Comparison of ENCODE assay signal across 8 mouse cellular contexts in genomic region chrX:106027343-106027674, GRCm38 (mm10). TPM values are rescaled to one million over a fixed set of nuclear protein-coding genes. Genes with fewer than 3 reads are reported as not detected.
DNase-seq lines count a peak whose midpoint lies in the region; ATAC-seq and TF ChIP-seq lines count a peak whose summit lies in the region.

No protein-coding gene starts in this region.

- DNase-seq in heart, adult 2 months = no peak
- no peak for DNase-seq in heart, adult 11 months
- DNase-seq in cerebellum, postnatal 4 days (ENCODE audit: low spot score in 2 of 2) = no peak
- no peak for DNase-seq in urinary bladder, adult 18-20 months (ENCODE audit: low spot score in 2 of 2)

- WGBS in heart, adult 2 months = 13% methylated on average over 8 of the region's 8 CpGs
- WGBS in forebrain, embryonic 15.5 days = 13% methylated on average over 8 of the region's 8 CpGs
- 21% methylated on average over 8 of the region's 8 CpGs for WGBS in liver, embryonic 15.5 days (ENCODE audit: insufficient replicate concordance)

- TF ChIP-seq POLR2A in heart, adult 2 months (IDR thresholded peaks at IDR 0.05; ENCODE audit: insufficient read depth, low read depth, low read length) = no peak

- no peaks in the 10 kb centered on the region; the same call in 1 of the 2 replicates for H3K79me2 ChIP-seq in heart, adult 2 months (replicated peaks; ENCODE audit: control insufficient read depth, insufficient read depth, low read length)

- no peak for TF ChIP-seq CTCF in heart, adult 2 months (IDR thresholded peaks at IDR 0.05)

- H3K4me1 ChIP-seq in heart, adult 2 months (ENCODE audit: control insufficient read depth, insufficient read depth, low read length) = no peaks in the 10 kb centered on the region
- H3K4me1 ChIP-seq in forebrain, embryonic 15.5 days = peaks cover 18% of the 10 kb centered on the region; the same call in 1 of the 2 replicates
- 0 out of 2 replicates have a peak, but pooled peaks cover 5% of the 10 kb centered on the region for H3K4me1 ChIP-seq in liver, embryonic 15.5 days (replicated peaks)

- ATAC-seq in CD4-positive, CD25-positive, alpha-beta regulatory T cell, adult 4 months = peak; percentile 39
- ATAC-seq in forebrain, embryonic 15.5 days (replicated peaks) = no peak
- ATAC-seq in liver, embryonic 15.5 days (ENCODE audit: insufficient read depth) = peak; percentile 28
- no peak for ATAC-seq in monocyte, adult 5-6 weeks (replicated peaks; ENCODE audit: insufficient number of reproducible peaks, low FRiP score, low TSS enrichment, poor library complexity, severe bottlenecking)

- H3K9ac ChIP-seq in heart, adult 2 months (ENCODE audit: low read depth, low read length) = peak overlapping the region; percentile 76
- peak overlapping the region; percentile 61 for H3K9ac ChIP-seq in forebrain, embryonic 15.5 days (replicated peaks)
- peak overlapping the region; percentile 57 for H3K9ac ChIP-seq in liver, embryonic 15.5 days

- peak overlapping the region; percentile 64 for H3K4me3 ChIP-seq in heart, adult 2 months
- peak overlapping the region; percentile 61 for H3K4me3 ChIP-seq in forebrain, embryonic 15.5 days
- peak overlapping the region; percentile 64 for H3K4me3 ChIP-seq in liver, embryonic 15.5 days (replicated peaks)

- H3K27ac ChIP-seq in heart, adult 2 months = peak overlapping the region; percentile 89
- H3K27ac ChIP-seq in forebrain, embryonic 15.5 days (replicated peaks) = peak overlapping the region; percentile 79
- H3K27ac ChIP-seq in liver, embryonic 15.5 days (replicated peaks) = peak overlapping the region; percentile 66; the same call in 1 of the 2 replicates

- intact Hi-C loops in heart, adult 2 months (cut with DNase I) = loop anchor here (1.0 to 5.0 kb wide), 3 partner anchors 60 to 160 kb away; partner anchors contain the start of gene Pgk1

- H3K9me3 ChIP-seq in forebrain, embryonic 15.5 days = no peaks in the 10 kb centered on the region
- no peaks in the 10 kb centered on the region for H3K9me3 ChIP-seq in liver, embryonic 15.5 days (replicated peaks)

- peak overlapping the region; percentile 48 for H3K4me2 ChIP-seq in forebrain, embryonic 15.5 days (replicated peaks)
- peak overlapping the region; percentile 69 for H3K4me2 ChIP-seq in liver, embryonic 15.5 days

- no peak; the same call in 1 of the 2 replicates for TF ChIP-seq EP300 in heart, adult 2 months (IDR thresholded peaks at IDR 0.05; ENCODE audit: insufficient read depth, low read depth, low read length)

- H3K36me3 ChIP-seq in heart, adult 2 months (ENCODE audit: control insufficient read depth, insufficient read depth, low read length) = no peaks in the 10 kb centered on the region
- H3K36me3 ChIP-seq in forebrain, embryonic 15.5 days = no peaks in the 10 kb centered on the region
- no peaks in the 10 kb centered on the region for H3K36me3 ChIP-seq in liver, embryonic 15.5 days (replicated peaks)

- H3K27me3 ChIP-seq in heart, adult 2 months (ENCODE audit: control insufficient read depth, insufficient read depth, low read length) = no peaks in the 10 kb centered on the region
- no peaks in the 10 kb centered on the region for H3K27me3 ChIP-seq in forebrain, embryonic 15.5 days
- no peaks in the 10 kb centered on the region for H3K27me3 ChIP-seq in liver, embryonic 15.5 days

RNA-seq across cellular contexts. Expression of gene Atp7a, which starts 0.2 kb away (rescaled TPM):
- 1 to 10 TPM; 6.7 to 7.3 TPM for total RNA-seq in heart, adult 2 months (2021)
- polyA plus RNA-seq in heart, adult 2 months (2012; rRNA removed) = 1.6 and 3.6 TPM in 2 replicates
- polyA plus RNA-seq in CD4-positive, CD25-positive, alpha-beta regulatory T cell, adult 4 months (2017; shearing (Covaris generic)) = 10 to 100 TPM in 1 of 2 experiments, 1 to 10 TPM in 1; 8.7 to 11.7 TPM
- polyA plus RNA-seq in forebrain, embryonic 15.5 days (2015; fragmentation: Nextera tagmentation; extraction: Ambion mirVana) = 16.5 and 17.6 TPM in 2 replicates
- polyA plus RNA-seq in liver, embryonic 15.5 days (2015; fragmentation: Nextera tagmentation; extraction: Ambion mirVana) = 9.4 and 11.5 TPM in 2 replicates
- 53.7 to 68.9 TPM (median 66.7 TPM) in 3 replicates for total RNA-seq in monocyte, adult 5-6 weeks (2017)

RNA-seq across cellular contexts. Expression of gene Cox7b, which starts 11.8 kb away (rescaled TPM):
- total RNA-seq in heart, adult 2 months (2021) = 1,000 to 10,000 TPM; 1,564 to 1,777 TPM
- polyA plus RNA-seq in heart, adult 2 months (2012; rRNA removed) = 885 and 1,489 TPM in 2 replicates
- 100 to 1,000 TPM; 132 to 352 TPM for polyA plus RNA-seq in CD4-positive, CD25-positive, alpha-beta regulatory T cell, adult 4 months (2017; shearing (Covaris generic))
- polyA plus RNA-seq in forebrain, embryonic 15.5 days (2015; fragmentation: Nextera tagmentation; extraction: Ambion mirVana) = 339 and 347 TPM in 2 replicates
- polyA plus RNA-seq in liver, embryonic 15.5 days (2015; fragmentation: Nextera tagmentation; extraction: Ambion mirVana) = 205 and 265 TPM in 2 replicates
- 204 to 418 TPM (median 281 TPM) in 3 replicates for total RNA-seq in monocyte, adult 5-6 weeks (2017)

RNA-seq across cellular contexts. Expression of gene Magt1, which starts 15.6 kb away (rescaled TPM):
- total RNA-seq in heart, adult 2 months (2021) = 10 to 100 TPM; 44.0 to 58.3 TPM
- polyA plus RNA-seq in heart, adult 2 months (2012; rRNA removed) = 6.6 and 19.1 TPM in 2 replicates
- polyA plus RNA-seq in CD4-positive, CD25-positive, alpha-beta regulatory T cell, adult 4 months (2017; shearing (Covaris generic)) = 10 to 100 TPM; 25.6 to 30.8 TPM
- 22.2 and 23.9 TPM in 2 replicates for polyA plus RNA-seq in forebrain, embryonic 15.5 days (2015; fragmentation: Nextera tagmentation; extraction: Ambion mirVana)
- polyA plus RNA-seq in liver, embryonic 15.5 days (2015; fragmentation: Nextera tagmentation; extraction: Ambion mirVana) = 29.1 and 30.3 TPM in 2 replicates
- 86.2 to 91.2 TPM (median 91.0 TPM) in 3 replicates for total RNA-seq in monocyte, adult 5-6 weeks (2017)

Comparison
In these comparisons a context has a peak if more than half of its experiments do, and no peak if none do; other contexts are left out.
1. ATAC-seq: peak in CD4-positive, CD25-positive, alpha-beta regulatory T cell, adult 4 months (single experiment) and liver, embryonic 15.5 days (single experiment); none in forebrain, embryonic 15.5 days (single experiment) and monocyte, adult 5-6 weeks (single experiment).
2. Peak in every context shown above with its lines, with median percentiles within 50 percentile points of each other: H3K27ac ChIP-seq, H3K4me3 ChIP-seq and H3K9ac ChIP-seq.